Mouse (Mus musculus) ovary, adult 2 months (tissue): ENCODE results near the gene Fmo1. TPM values are rescaled to one million over a fixed set of nuclear protein-coding genes. Genes with fewer than 3 reads are reported as not detected.

Experiments used
- polyA plus RNA-seq: library from polyadenylated mRNA; depleted of rRNA; stranded (reverse); fragments of >200 nt; gene quantifications from 2 replicates; pipeline ENCODE4 v1.2.3, GENCODE M21; 2012; rRNA removed

Gene Fmo1
- polyA plus RNA-seq: 6.7 and 11.1 TPM in 2 replicates

GRCm38 (mm10) chr1:162866280-162866681 lies at the start of gene Fmo1:
Fmo1 (minus strand) TSS chr1:162866610.

GRCm38 (mm10) chr1:162897838-162898811 lies 31.7 kb upstream of the Fmo1 start, which contains the start of gene Fmo2:
Fmo2 (minus strand) TSS chr1:162898726.

GRCm38 (mm10) chr1:162813836-162814156 lies 52.6 kb downstream of the Fmo1 start, which contains the start of gene Fmo4:
Fmo4 (minus strand) TSS chr1:162813972.

Other genes with a start within 250 kb of the Fmo1 start
- 5.4 and 9.0 TPM in 2 replicates for gene Myoc, start 227.5 kb downstream of the Fmo1 start, polyA plus RNA-seq
- gene Myocos, start 208.4 kb downstream of the Fmo1 start, polyA plus RNA-seq: 0.44 and 0.73 TPM in 2 replicates
- 20.8 and 44.8 TPM in 2 replicates for gene Prrc2c, start 126.1 kb downstream of the Fmo1 start, polyA plus RNA-seq
- gene Fmo4, start 52.6 kb downstream of the Fmo1 start, polyA plus RNA-seq: 0.39 TPM in 1 of 2 replicates, not detected in the other
- gene Fmo2, start 32.1 kb upstream of the Fmo1 start, polyA plus RNA-seq: 2.8 and 4.4 TPM in 2 replicates
- gene Fmo6, start 70.9 kb upstream of the Fmo1 start, polyA plus RNA-seq: not detected in 2 replicates
- not detected in 2 replicates for gene Fmo3, start 117.9 kb upstream of the Fmo1 start, polyA plus RNA-seq
- gene Mroh9, start 219.1 kb upstream of the Fmo1 start, polyA plus RNA-seq: not detected in 2 replicates